Mouse (Mus musculus): ENCODE data around the gene Trp53.

- TF ChIP-seq GATA1 (IDR thresholded peaks at IDR 0.05; ENCODE audit: borderline replicate concordance, low read length) (no peak), FLI1 (IDR thresholded peaks at IDR 0.05; ENCODE audit: low read length) (no peak)
Observed at GRCm38 (mm10) chr11:69601768-69602167, 21.6 kb downstream of the Trp53 start.

All from megakaryocyte, embryonic 14.5 days (primary cell).